In the genomic region with DNA sequence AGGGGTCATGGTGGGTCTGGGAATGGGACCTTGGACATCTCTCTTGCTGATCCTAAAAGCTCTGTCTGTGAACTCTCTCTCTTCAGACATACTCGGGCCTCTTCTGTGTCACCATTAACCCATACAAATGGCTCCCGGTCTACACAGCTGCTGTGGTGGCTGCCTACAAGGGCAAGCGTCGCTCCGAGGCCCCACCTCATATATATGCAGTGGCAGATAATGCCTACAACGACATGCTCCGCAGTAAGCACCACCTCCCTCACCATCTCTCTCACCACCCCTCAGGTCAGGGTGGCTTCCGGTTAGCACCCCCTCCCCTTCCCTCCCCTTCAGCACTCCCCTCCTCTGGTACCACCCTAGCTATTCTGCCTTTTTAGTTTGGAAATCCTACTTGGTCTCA, we compare ENCODE assay signal across 7 mouse cellular contexts. TPM values are rescaled to one million over a fixed set of nuclear protein-coding genes. Genes with fewer than 3 reads are reported as not detected.
A peak's percentile ranks its signal among the peaks of the same experiment; 100 is the strongest.
DNase-seq lines count a peak whose midpoint lies in the region; ATAC-seq lines count a peak whose summit lies in the region.

No protein-coding gene starts in this region.

- no peak overlapping the region for H3K27ac ChIP-seq in lung, embryonic 15.5 days
- H3K27ac ChIP-seq in forebrain, embryonic 15.5 days (replicated peaks) = no peak overlapping the region
- no peak overlapping the region for H3K27ac ChIP-seq in stomach, embryonic 15.5 days

- no peaks in the 10 kb centered on the region for H3K9me3 ChIP-seq in lung, embryonic 15.5 days
- H3K9me3 ChIP-seq in forebrain, embryonic 15.5 days = no peaks in the 10 kb centered on the region
- no peaks in the 10 kb centered on the region for H3K9me3 ChIP-seq in stomach, embryonic 15.5 days

- no peak for DNase-seq in lung, adult 18-20 months
- DNase-seq in liver = peak; percentile 82
- no peak for DNase-seq in layer of hippocampus, postnatal 14 days (ENCODE audit: low spot score in 2 of 2)
- no peak for DNase-seq in layer of hippocampus, adult 9-11 months

- no peaks in the 10 kb centered on the region for H3K36me3 ChIP-seq in lung, embryonic 15.5 days
- no peaks in the 10 kb centered on the region for H3K36me3 ChIP-seq in forebrain, embryonic 15.5 days
- H3K36me3 ChIP-seq in stomach, embryonic 15.5 days = no peaks in the 10 kb centered on the region

- WGBS in lung, embryonic 15.5 days = 59% methylated on average over 8 of the region's 8 CpGs
- 73% methylated on average over 8 of the region's 8 CpGs for WGBS in forebrain, embryonic 15.5 days
- 56% methylated on average over 8 of the region's 8 CpGs for WGBS in stomach, embryonic 15.5 days

- peaks cover 6% of the 10 kb centered on the region; the same call in 1 of the 2 replicates for H3K27me3 ChIP-seq in lung, embryonic 15.5 days
- no peaks in the 10 kb centered on the region for H3K27me3 ChIP-seq in forebrain, embryonic 15.5 days
- H3K27me3 ChIP-seq in stomach, embryonic 15.5 days (replicated peaks) = 0 out of 2 replicates have a peak, but pooled peaks cover 3% of the 10 kb centered on the region

- no peak overlapping the region; the same call in 1 of the 2 replicates for H3K4me3 ChIP-seq in lung, embryonic 15.5 days
- H3K4me3 ChIP-seq in forebrain, embryonic 15.5 days = no peak overlapping the region
- no peak overlapping the region for H3K4me3 ChIP-seq in stomach, embryonic 15.5 days (replicated peaks)

- ATAC-seq in lung, embryonic 15.5 days (ENCODE audit: borderline replicate concordance, extremely low read depth, low FRiP score, low TSS enrichment) = no peak
- no peak for ATAC-seq in forebrain, embryonic 15.5 days (replicated peaks)
- ATAC-seq in stomach, embryonic 15.5 days (ENCODE audit: insufficient read depth, low FRiP score, low read depth) = peak; percentile 59; the same call in 1 of the 2 replicates

- no peak overlapping the region for H3K9ac ChIP-seq in lung, embryonic 15.5 days
- H3K9ac ChIP-seq in forebrain, embryonic 15.5 days (replicated peaks) = no peak overlapping the region
- no peak overlapping the region for H3K9ac ChIP-seq in stomach, embryonic 15.5 days

- peak overlapping the region; percentile 50 for H3K4me2 ChIP-seq in lung, embryonic 15.5 days
- H3K4me2 ChIP-seq in forebrain, embryonic 15.5 days (replicated peaks) = peak overlapping the region; percentile 38
- H3K4me2 ChIP-seq in stomach, embryonic 15.5 days = peak overlapping the region; percentile 57

- H3K4me1 ChIP-seq in lung, embryonic 15.5 days = peaks cover 9% of the 10 kb centered on the region; the same call in 1 of the 2 replicates
- peaks cover 6% of the 10 kb centered on the region; the same call in 1 of the 2 replicates for H3K4me1 ChIP-seq in forebrain, embryonic 15.5 days
- H3K4me1 ChIP-seq in stomach, embryonic 15.5 days = 0 out of 2 replicates have a peak, but pooled peaks cover 6% of the 10 kb centered on the region

RNA-seq across cellular contexts. Expression of gene Myh7b, which starts 2.9 kb away (rescaled TPM):
- 0.85 and 1.1 TPM in 2 replicates for polyA plus RNA-seq in lung, embryonic 15.5 days (2015; fragmentation: Nextera tagmentation; extraction: Ambion mirVana)
- polyA plus RNA-seq in forebrain, embryonic 15.5 days (2015; fragmentation: Nextera tagmentation; extraction: Ambion mirVana) = 0.29 and 0.59 TPM in 2 replicates
- 0.71 and 0.86 TPM in 2 replicates for polyA plus RNA-seq in stomach, embryonic 15.5 days (2015; fragmentation: Nextera tagmentation; extraction: Ambion mirVana)
- 1 to 10 TPM; 3.1 to 4.9 TPM for total RNA-seq in layer of hippocampus, postnatal 14 days (2021)

RNA-seq across cellular contexts. Expression of gene Gss, which starts 21.3 kb away (rescaled TPM):
- 26.5 and 29.8 TPM in 2 replicates for polyA plus RNA-seq in lung, embryonic 15.5 days (2015; fragmentation: Nextera tagmentation; extraction: Ambion mirVana)
- polyA plus RNA-seq in forebrain, embryonic 15.5 days (2015; fragmentation: Nextera tagmentation; extraction: Ambion mirVana) = 12.8 and 15.6 TPM in 2 replicates
- 43.4 and 43.9 TPM in 2 replicates for polyA plus RNA-seq in stomach, embryonic 15.5 days (2015; fragmentation: Nextera tagmentation; extraction: Ambion mirVana)
- 10 to 100 TPM; 14.5 to 16.4 TPM for total RNA-seq in layer of hippocampus, postnatal 14 days (2021)
